Mouse (Mus musculus) E14TG2a.4 (cell line): ENCODE measurements around the gene C130050O18Rik.

Source experiments
- CTCF ChIP-seq: conservative IDR thresholded peaks from 2 replicates; pipeline ENCODE4 v1.5.1; 2014; ENCODE audit warnings: low read length
- NANOG ChIP-seq: IDR thresholded peaks from 2 replicates; pipeline ENCODE4 v1.6.1; 2014; ENCODE audit warnings: borderline replicate concordance, low read length, mixed read lengths
- POU5F1 ChIP-seq: IDR thresholded peaks from 2 replicates; pipeline ENCODE4 v1.6.1; 2014; ENCODE audit warnings: low read length, borderline replicate concordance

- TF ChIP-seq CTCF (no peak), POU5F1 (no peak), NANOG (no peak)
Observed at GRCm38 (mm10) chr5:139432747-139433508, 27.8 kb downstream of the C130050O18Rik start.
